Mouse (Mus musculus) liver, adult 2 months (tissue): Measurements from ENCODE around the gene Sv2c.

Experiments
- CTCF ChIP-seq: fragments of 200-500 bp; IDR thresholded peaks from 2 replicates; pipeline ENCODE4 v1.5.1; 2011; ENCODE audit warnings: low read depth, low read length, control low read depth
- POLR2A ChIP-seq: fragments of 200-500 bp; IDR thresholded peaks from 2 replicates; pipeline ENCODE4 v1.6.1; 2011; ENCODE audit warnings: low read length, control low read depth; ENCODE audit not compliant: insufficient read depth; ENCODE audit errors: extremely low read depth

DNA sequence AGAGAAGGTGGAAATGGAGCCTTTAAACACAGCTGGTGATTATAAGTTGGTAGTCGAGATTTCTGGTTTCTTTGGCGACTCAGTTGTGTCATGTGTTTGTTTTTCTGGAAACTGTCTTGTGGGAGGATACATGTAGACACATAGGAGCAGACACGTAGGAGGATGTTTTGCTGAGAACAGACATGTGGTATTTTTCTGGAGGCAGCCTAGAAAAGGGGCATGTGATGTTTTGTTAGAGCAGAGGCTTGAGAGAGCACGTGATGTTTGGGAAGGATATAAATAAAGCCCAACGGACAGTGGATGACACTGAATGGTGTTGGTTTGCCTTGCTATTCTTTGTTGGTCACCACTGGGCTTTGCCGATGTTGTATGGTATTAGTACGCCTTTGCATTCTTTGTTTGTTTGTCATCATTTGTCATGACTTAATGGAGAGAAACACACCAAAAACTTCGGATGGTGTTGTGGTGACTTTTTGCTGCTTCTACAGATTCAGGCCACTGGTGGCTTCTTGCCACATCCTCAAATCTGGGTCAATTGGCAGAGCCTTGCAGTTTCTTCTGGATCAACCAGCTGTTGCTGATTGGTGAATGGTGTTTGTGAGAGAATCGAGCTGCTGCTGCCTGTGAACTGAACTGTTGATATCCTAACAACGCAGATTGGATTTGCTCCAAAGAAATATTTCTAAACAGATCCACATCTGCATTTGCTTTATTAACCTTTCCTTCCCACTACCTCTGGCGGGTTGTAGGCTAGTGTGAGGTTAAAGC is 91.9 kb downstream of the Sv2c start:
- TF ChIP-seq POLR2A (no peak), CTCF (no peak)
